Mouse (Mus musculus) kidney, postnatal 14 days (tissue): ENCODE data around the gene Vrk3.
"Not testable (repeated sequence)": the region's sequence is repeated elsewhere in the genome, so short reads cannot be mapped to it uniquely, and the experiment has no call there.

ENCODE experiments used
- DNase-seq: peaks from one replicate; pipeline ENCODE4 v3.0.0; 2022; ENCODE audit warnings: mixed read lengths

The Vrk3 gene

DNA sequence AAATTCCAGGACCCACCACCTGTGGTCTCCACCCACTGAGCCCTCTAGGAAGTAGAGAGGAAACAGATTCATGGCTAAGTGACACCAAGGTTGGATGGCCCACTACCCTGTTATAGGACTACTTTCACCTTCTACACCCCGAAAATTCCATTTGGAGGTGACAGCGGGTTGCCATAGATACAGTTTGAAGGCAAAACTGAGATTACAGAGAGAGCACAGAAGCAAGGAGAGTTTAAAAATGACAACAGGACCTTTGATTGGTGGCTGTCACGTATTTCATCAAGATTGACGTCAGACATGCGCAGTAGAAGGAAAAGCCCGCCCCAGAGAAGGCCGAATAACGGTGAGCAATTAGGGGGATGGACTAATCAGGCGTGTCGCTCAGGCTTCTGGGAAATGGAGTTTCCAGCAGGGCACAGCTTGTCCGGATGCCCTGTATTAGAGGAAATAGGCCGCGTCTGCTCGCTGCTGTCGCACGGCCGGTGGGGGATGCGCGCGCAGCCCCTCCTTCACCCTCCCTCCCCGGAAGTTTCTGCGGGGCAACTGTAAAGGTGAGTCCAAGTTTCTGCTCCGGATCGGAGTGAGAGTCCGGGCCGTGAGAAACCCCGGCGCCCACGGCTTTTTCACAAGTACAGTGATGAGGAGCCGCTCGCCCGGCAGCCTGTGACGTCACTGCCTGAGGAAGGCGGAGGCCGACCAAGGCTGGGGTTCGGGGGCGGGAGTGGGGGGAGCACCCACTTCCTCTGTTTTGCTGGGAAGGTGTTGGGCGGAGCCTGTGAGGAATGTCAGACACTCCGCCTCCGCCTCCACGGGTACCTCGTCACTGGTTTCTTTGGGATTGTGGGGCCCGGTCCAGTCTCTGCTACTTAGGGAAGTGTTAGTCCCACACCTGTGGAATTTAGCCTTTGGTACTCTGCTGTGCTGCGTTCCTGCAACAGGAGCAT, at the start of gene Vrk3:
Gene Vrk3, plus strand, starts transcription at position 313 of the 944 bp plus-strand sequence.
- DNase-seq, result peak; percentile 98

- peak; percentile 25 for DNase-seq
These were observed 46.3 kb upstream of the Vrk3 start for GRCm38 (mm10) chr7:44701921-44702320.

DNA sequence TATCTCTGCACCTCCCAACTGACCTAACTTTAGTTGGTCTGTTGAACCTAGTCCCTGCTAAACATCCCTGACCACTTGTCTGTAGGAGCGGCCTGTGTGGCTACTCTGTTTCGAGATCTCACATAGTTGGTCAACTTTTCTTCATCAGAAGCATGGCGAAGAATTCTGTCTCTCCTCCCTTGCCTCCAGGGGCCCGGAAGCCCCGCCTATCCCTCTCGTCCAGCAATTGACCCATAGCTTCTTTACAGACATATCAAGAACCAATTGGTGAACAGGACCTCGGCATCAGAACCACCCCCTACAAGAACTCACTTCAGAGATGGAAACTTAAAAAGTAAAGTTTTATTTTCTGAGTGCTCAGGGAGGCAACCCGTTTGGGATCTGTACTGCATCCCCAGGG, 45.2 kb upstream of the Vrk3 start:
- no peak for DNase-seq

DNA sequence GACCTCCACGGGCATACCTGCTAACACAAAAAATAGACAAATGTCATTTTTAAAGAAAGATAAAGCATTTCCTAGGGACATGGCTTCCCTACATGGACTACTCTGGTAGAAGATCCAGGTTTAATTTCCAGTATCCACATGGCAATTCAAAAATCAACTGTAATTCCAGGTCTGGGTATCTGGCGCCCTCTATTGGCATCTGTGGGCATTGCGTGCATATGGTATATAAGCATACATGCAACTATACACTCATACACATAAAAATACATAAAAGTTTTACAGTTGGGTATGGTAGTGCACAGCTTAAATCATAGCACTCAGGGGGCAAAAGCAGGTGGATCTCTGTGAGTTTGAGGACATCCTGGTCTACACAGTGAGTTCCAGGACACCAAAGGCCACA, 43.9 kb upstream of the Vrk3 start:
- DNase-seq, result peak; percentile 43

DNA sequence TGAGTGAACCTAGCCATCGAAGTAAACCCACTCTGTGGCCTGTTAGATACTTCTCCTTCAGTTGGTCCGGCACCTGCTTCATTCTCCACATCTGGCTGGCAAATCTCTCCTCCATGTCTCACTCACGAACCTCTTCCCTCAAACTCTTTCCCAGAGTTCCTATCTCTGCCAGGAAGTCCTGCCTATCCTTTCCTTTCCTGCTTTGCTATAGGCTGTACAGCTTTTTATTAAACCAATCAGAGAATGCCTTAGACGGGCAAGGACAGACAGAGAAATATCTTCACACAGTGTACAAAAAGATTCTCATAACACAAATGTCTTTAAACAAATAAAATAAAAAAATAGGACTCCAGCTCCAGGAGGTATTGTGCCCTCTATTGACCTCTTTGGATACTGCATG, 43.1 kb upstream of the Vrk3 start:
- DNase-seq, result no peak

GRCm38 (mm10) chr7:44706322-44706721, 41.9 kb upstream of the Vrk3 start:
- DNase-seq, result no peak

- DNase-seq, result no peak
These were observed 41.0 kb upstream of the Vrk3 start for GRCm38 (mm10) chr7:44707169-44707675.

GRCm38 (mm10) chr7:44708093-44708492, 40.1 kb upstream of the Vrk3 start:
- DNase-seq, result not testable (repeated sequence)

- DNase-seq, result no peak
These were observed 39.6 kb upstream of the Vrk3 start, which contains the start of gene Izumo2 for GRCm38 (mm10) chr7:44708574-44708973. TSS of gene Izumo2 (plus strand) at chr7:44708742.

DNA sequence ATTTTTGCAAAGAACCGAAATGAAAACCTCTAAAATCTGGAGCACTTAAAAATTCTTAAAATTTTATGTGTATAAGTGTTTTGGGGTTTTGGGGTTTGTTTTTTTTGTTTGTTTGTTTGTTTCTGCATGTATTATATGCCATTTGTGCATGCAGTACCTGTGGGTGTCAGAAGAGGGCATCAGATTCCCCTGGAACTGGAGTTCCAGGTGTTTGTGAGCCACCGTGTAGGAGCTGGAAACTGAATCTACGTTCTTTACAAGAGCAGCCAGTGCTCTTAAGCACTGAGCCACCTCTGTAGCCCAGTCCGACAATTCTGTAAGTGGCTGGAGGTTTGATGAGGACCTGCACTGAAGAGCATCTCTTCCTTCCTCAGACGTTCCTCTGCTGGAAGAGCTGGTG, 38.3 kb upstream of the Vrk3 start:
- DNase-seq, result no peak

GRCm38 (mm10) chr7:44722058-44722457, 26.2 kb upstream of the Vrk3 start:
- DNase-seq, result no peak

DNA sequence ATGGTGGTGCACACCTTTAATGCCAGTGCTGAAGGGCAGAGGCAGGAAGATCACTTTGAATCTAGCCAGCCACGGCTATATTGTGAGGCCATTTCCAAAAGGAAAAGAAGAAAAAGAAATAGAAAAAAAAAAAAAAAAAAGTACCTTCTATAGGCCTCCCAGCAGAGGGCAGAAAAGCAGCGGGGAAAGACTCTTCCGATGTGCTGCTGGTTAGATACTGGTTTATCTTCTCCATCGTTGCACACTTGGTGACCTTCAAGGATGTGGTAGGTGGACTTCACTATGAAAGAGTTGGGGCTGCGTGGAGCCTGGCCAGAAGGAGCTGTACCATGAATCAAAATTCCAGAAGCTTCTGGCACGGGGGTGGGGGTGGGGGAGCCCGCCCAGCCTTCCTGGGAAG, 23.9 kb upstream of the Vrk3 start:
- no peak for DNase-seq

GRCm38 (mm10) chr7:44726343-44726742, 21.9 kb upstream of the Vrk3 start:
- no peak for DNase-seq

DNA sequence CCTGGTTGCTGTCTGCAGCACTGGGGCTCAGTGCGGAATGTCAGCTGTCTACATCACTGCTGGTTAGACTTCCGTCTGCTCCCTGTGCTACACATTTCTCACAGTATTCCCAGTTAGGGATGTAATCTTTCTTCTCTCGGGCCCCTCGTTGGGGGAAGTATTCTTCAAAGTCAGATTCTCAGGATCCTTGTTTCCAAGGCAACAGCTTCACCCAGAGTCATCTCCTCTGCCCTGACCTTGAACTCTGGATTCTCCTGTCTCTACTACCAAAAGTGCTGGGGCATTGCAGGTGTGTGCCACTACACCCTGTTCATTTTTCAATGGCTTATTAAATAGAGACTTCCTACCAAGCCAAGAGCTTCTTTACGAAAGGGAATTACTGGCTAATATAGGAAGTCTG, 21.1 kb upstream of the Vrk3 start:
- no peak for DNase-seq

- no peak for DNase-seq
These were observed 19.9 kb upstream of the Vrk3 start for GRCm38 (mm10) chr7:44728082-44728975.

GRCm38 (mm10) chr7:44733723-44734122, 14.5 kb upstream of the Vrk3 start:
- DNase-seq, result no peak

- DNase-seq, result no peak
These were observed 6.9 kb upstream of the Vrk3 start for GRCm38 (mm10) chr7:44741361-44741760.

- no peak for DNase-seq
These were observed 3.9 kb upstream of the Vrk3 start for GRCm38 (mm10) chr7:44744270-44744669.

DNA sequence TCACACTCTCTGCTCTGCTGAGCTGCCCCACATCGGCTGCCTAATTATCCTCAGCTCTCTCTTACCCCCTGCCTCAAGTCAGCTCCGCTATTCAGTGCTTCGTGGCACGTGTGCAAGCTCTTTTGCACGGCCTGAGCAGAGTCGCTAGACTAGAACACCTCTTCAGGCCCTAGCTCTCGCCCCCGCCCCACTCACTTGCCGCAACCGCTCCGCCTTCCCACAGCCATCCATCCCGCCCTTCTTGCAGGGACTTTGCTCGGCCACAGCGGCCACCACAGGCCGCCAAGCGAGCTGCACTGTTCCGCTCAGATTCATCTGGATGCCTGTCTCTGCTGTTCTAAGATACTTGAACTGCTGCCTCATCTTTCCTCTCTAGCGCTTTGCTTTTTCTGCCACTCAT, 3.1 kb upstream of the Vrk3 start:
- peak; percentile 84 for DNase-seq

DNA sequence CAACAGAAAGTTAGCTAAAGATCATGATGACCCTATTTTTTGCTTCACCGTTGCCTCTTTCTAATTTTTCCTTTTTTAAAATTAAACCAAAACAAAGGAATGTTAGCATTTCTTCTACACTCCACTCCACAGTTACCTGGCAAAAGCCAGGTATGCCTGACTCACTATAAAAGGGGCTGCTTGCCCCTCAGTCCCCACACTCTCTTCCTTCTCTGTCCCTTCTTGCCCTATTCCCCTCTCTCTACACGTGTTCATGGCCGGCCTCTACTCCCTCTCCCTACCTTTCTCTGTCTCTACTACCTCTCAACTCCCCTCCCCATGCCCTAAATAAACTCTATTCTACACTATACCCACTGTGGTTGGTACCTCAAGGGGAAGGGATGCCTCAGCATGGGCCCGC, 1.1 kb upstream of the Vrk3 start:
- DNase-seq, result no peak

- DNase-seq, result not testable (repeated sequence)
These were observed 2.7 kb downstream of the Vrk3 start, which contains the start of gene Zfp473 for GRCm38 (mm10) chr7:44750950-44751349. TSS of gene Zfp473 (minus strand) at chr7:44751050.

GRCm38 (mm10) chr7:44757164-44757563, 9.0 kb downstream of the Vrk3 start:
- DNase-seq, result no peak

DNA sequence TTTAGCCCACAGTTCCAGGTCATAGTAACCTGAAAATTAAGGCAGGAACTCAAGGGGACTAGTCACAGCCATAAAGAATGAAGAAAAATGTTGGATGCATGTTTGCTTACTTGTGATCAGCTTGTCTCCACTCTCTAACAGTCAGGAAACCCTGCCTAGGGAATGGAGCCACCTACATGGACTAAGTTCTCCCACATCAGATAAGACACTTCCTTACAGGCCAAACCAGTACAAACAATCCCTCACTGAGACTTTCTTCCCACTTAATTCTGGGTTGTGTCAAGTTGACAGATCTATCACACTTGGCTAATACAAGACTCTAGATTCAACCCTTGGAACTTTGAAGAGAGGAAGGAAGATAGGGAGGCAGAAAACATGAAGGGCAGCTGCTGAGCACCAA, 12.2 kb downstream of the Vrk3 start:
- no peak for DNase-seq
